Mouse (Mus musculus): ENCODE data around the gene Arhgef28. TPM values are rescaled to one million over a fixed set of nuclear protein-coding genes. Genes with fewer than 3 reads are reported as not detected.
"Not testable (repeated sequence)": the region's sequence is repeated elsewhere in the genome, so short reads cannot be mapped to it uniquely, and the experiment has no call there.

The Arhgef28 gene
- total RNA-seq, 2 experiments from 2014 or later, result 37.6 to 40.5 TPM

DNA sequence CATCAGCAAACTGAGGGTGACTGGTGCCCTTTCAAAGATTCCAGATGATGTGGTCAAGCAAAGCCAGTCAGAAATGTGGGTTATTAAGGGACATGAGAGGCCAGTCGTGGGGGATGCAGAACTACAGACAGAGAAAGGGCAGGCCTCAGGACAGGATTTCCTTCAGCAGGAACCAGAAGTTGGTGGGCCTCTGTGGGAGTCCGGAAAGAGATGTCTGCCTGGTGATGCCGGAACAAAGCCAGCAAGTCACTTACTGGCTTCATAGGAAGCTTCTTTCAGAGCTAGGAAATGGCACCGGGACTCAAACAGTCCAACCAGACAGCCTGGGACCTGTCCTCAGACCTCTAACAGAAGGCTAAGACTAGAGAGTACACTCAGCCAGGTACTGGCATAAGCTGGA, 67.5 kb downstream of the Arhgef28 start:
- intact Hi-C loops (cut with DNase I), result no loop called here
- no peak for DNase-seq (ENCODE audit: low spot score in 2 of 2)

- DNase-seq (ENCODE audit: low spot score in 2 of 2), result peak in 1 of 2 experiments; percentile 25
- intact Hi-C loops (cut with DNase I), result no loop called here
Observed at GRCm38 (mm10) chr13:98135890-98136555, 70.2 kb downstream of the Arhgef28 start.

DNA sequence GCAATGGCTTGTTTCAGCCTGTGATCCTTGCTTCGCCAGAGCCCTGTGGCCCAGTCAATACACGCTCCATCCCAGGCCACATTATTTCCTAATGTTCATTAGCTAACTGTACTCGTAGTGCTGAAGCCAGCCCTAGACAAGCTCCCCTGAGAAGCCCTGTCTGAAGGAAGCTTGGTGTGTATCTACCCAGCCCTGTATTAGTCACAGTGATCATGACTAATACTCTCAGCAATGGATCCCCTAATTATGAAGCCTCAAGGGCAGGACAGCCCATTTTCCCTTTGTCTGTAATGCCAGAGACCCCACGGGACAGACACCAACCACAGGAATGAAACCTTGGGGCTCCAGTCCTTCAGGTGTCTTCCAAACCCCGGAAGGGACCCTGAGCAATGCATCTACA, 73.3 kb downstream of the Arhgef28 start:
- intact Hi-C loops (cut with DNase I), result no loop called here
- no peak for DNase-seq (ENCODE audit: low spot score in 2 of 2)

- intact Hi-C loops (cut with DNase I), result no loop called here
- DNase-seq (ENCODE audit: low spot score in 2 of 2), result no peak
Observed at GRCm38 (mm10) chr13:98132264-98132663, 74.0 kb downstream of the Arhgef28 start.

DNA sequence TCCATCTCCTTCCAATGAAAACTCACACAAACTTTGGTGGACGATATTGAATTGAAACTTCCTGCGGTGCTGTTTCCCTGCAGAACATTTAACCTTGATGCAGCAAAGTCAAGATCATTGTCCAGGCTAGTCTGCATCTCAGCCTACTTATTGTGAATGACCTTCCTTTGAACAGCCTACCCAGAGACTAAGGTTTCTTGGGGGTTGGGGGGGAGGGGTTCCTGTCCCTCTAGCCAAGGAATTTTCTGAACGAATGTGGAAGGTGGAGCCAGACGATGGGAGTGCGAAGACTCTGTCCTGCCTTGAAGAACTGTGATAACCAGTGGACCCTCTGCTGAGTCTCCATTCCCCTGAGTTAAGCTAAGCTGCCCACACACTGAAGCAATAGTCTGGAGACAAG, 80.6 kb downstream of the Arhgef28 start:
- DNase-seq (ENCODE audit: low spot score in 2 of 2), result no peak
- intact Hi-C loops (cut with DNase I), result no loop called here

- intact Hi-C loops (cut with DNase I), result no loop called here
- no peak for DNase-seq (ENCODE audit: low spot score in 2 of 2)
Observed at GRCm38 (mm10) chr13:98124113-98124745, 82.0 kb downstream of the Arhgef28 start.

- no peak for DNase-seq (ENCODE audit: low spot score in 2 of 2)
- intact Hi-C loops (cut with DNase I), result no loop called here
Observed at GRCm38 (mm10) chr13:98122766-98123165, 83.5 kb downstream of the Arhgef28 start.

DNA sequence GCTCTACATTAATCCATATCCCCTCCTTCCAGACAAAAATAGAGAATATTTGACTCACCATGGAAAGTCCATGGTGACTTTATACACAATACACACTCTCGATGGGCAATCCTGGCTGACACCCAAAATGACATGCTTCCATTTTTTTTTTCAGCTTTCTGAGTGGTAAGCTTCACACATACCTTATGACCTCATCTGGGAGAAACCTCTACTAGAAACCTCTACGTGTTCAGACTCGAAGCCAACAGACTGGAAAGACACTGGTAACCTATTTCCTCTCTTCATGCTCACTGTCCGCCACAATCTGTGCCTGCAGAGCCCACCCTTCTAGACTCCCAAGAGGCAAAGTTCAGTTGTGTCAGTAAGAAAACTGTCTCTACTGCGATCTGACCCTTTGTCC, 84.2 kb downstream of the Arhgef28 start:
- intact Hi-C loops (cut with DNase I), result no loop called here
- DNase-seq (ENCODE audit: low spot score in 2 of 2), result no peak

DNA sequence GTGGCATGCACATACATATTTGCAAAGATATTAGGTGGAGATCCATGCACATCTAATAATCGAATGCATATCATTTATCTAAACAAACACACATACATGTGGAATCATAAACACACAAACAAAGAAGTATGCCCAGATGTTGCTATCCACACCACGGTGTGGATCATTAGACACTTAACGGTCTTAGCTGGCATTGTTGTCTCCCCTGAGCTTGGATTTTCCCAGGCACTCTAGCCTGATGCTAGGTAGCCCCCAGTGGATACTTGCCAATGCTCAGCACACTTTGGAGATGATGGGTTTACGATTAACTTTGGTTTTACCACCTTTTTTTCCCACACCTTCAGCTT, 85.1 kb downstream of the Arhgef28 start:
- DNase-seq (ENCODE audit: low spot score in 2 of 2), result no peak
- intact Hi-C loops (cut with DNase I), result no loop called here

DNA sequence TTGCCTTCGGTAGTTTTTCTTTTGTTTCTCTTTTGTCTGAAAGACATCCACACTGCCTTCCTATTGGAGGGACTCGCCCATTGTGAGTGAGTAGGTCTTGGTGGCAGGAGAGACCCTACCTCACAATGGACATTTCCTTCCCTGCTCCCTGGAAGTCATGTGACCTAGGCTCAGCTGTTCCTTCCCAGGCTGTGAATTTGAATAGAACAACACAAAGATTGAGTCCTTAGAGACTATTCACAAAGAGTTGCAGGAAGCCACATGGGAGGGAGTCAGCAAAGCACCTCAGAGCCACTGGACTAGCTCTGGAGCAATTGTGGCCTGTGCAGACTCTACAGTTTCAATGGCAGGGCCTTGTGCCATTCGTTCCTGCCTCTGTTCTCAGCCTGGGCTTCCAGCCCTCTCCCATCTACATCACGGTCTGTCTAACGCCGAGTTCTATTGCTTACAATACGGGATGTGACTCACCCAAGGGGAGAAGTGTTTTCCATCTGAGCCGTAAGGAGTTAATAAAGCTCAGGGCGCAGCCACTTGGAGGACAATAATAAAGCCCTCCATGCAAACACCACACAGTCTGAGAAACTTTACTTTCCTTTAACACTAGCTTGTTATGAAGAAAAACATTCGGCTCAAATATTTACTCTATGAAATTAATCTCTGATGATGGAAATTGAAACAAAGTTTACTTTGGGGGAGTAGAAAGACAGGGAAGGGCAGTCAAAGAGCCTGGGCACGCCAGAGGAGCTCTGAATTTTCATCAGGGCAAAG, 85.7 kb downstream of the Arhgef28 start:
- intact Hi-C loops (cut with DNase I), result no loop called here
- DNase-seq (ENCODE audit: low spot score in 2 of 2), result no peak

- DNase-seq (ENCODE audit: low spot score in 2 of 2), result no peak
- intact Hi-C loops (cut with DNase I), result no loop called here
Observed at GRCm38 (mm10) chr13:98118291-98118690, 87.9 kb downstream of the Arhgef28 start.

DNA sequence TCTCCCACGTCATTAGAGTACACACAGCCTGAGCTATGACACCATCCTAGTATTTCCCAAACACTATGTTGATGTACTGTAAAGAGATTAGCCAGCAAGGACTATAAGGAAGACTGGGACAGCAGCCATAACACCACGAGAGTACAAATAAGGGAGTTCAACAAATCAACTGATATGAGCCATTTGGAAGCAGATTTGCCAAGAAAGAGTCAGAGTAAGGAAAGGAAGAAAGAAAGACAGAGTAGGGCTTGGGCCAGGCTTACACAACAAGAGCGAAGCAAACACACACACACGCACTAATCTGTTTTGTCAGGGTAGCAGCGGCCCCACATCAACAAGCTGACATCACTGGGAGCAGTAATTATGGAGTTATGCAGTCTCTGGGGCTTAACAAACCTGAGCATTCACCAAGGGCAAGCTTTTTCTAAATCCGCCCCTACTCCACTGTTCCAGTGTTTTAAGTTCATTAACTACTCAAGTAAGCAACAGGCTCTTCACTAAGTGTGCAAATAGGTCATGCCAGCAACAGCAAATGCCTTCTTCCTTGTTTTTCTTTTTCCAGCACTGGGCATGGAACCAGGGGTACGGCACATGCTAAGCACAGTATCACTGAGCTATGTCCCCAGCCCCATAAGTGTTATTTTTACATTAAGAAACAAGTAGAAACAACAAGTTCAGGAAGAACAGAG, 88.5 kb downstream of the Arhgef28 start:
- intact Hi-C loops (cut with DNase I), result no loop called here
- DNase-seq (ENCODE audit: low spot score in 2 of 2), result no peak

GRCm38 (mm10) chr13:98115650-98116049, 90.6 kb downstream of the Arhgef28 start:
- intact Hi-C loops (cut with DNase I), result no loop called here

DNA sequence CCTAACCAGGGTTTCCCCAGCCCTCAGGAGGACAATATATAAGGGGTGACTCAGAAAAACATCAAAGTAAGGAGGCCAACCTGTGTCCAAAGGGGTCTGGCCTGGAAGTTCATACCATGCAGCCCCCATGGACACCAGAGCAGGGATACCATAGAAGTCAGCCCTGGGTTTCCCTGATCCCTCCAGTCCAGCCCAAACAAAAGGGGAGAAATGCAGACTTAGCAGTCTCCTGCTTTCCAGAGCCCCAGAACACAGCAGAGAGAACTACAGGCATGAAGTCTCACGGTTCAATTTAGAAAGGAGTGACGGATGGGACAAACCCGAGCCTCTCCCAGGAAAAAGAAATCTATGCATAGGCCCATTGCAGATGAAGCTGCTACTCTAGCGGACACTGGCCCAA, 91.2 kb downstream of the Arhgef28 start:
- intact Hi-C loops (cut with DNase I), result no loop called here
- DNase-seq (ENCODE audit: low spot score in 2 of 2), result no peak

More at GRCm38 (mm10) chr13:98115650-98116049, 90.6 kb downstream of the Arhgef28 start:
- no peak for DNase-seq (ENCODE audit: low spot score in 2 of 2)

DNA sequence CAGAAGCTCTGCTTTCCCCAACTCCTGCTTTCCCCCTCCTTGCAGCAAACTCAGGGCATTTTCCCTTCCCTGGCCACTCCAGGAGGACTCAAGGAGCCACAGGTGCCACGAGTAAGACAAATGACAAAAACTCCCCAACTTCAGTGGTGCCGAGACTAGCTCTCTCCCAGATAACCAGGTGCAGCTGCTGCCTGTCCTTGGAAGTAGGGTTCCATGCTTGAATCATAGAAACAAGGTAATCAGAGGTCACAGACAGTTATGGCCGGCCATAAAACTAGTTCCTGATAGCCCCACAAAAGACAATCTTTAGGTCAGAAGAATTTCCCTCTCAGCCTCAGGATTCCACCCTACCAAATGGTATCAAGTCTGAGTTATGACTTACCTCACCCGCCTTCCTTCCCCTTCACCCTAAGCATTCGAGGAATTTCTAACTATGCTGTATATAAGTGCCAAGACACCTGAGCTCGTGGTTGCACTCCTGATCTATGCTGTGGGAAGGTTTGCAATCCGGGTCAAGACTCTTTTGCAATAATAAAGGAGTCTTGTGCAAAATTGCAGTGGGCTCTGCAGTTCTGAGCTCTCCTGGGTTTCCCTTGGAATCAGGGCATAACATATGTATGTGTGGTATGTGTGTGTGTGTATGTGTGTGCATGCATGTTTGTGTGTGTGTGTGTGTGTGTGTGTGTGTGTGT, 93.3 kb downstream of the Arhgef28 start:
- intact Hi-C loops (cut with DNase I), result no loop called here
- no peak for DNase-seq (ENCODE audit: low spot score in 2 of 2)

DNA sequence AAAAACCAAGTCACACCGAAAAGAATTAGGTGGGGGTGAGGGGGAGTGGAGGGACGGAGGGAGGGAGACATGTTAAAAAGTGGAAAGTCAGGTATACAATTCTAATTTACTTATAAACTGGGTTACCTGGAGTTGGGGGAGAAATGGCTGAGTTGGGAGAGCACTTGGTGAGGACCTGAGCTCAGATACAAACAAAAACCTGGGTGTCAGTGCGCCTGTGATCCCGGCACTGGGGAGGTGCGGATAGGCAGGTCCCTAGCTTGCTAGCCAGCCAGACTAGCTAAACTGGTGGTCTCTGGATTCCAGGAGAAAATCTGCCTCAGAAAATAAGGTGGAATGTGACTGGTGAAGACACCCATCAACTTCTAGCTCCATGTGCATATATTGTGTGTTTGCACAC, 94.7 kb downstream of the Arhgef28 start:
- intact Hi-C loops (cut with DNase I), result no loop called here
- DNase-seq (ENCODE audit: low spot score in 2 of 2), result no peak

DNA sequence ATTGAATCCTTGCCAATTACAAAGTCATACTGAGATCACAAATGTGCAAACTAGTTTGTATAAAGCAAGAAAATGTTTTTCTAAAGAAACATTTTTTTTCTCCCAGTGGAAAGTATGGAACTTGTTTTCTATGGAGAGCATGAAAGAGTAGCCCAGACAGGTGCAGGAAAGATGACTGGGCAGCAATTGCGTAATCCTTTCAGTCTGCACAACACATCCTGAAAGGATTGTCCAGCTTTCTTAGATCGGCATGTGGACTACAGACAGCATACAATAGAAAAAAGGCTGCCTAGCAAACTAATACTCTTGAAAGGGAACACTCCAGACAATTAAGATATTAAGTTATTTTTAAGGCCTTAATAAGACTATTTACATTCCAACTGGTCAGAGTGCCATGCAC, 95.2 kb downstream of the Arhgef28 start:
- DNase-seq (ENCODE audit: low spot score in 2 of 2), result no peak
- intact Hi-C loops (cut with DNase I), result no loop called here

GRCm38 (mm10) chr13:98108481-98108880, 97.8 kb downstream of the Arhgef28 start:
- intact Hi-C loops (cut with DNase I); DNase-seq (ENCODE audit: low spot score in 2 of 2): not testable (repeated sequence)

- intact Hi-C loops (cut with DNase I), result no loop called here
- DNase-seq (ENCODE audit: low spot score in 2 of 2), result no peak
Observed at GRCm38 (mm10) chr13:98107621-98108020, 98.6 kb downstream of the Arhgef28 start.

DNA sequence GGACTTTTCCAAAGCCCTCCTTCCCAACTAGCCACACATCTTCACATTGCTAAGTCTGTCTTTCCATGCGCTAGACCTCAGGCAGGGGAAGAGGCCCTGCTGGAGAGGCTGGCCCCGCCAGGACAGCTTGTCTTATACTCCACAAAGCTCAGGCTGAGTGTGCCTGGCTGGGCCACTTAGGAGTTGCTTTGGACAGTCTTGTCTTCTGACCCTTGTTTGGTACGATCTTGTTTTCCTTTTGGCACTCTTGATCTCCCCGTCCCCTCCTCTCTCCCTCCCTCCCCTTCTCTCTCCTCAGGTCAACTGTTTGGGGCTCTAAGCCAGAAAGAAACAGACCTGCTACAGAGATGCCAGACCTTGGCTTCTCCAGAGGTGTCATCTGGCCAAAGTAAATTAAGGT, 110.3 kb downstream of the Arhgef28 start:
- intact Hi-C loops (cut with DNase I), result no loop called here
- DNase-seq (ENCODE audit: low spot score in 2 of 2), result no peak
